Mouse (Mus musculus): ENCODE data around the gene Smdt1. TPM values are rescaled to one million over a fixed set of nuclear protein-coding genes. Genes with fewer than 3 reads are reported as not detected.
A peak's percentile ranks its signal among the peaks of the same experiment; 100 is the strongest.

Gene Smdt1
- total RNA-seq, 2 experiments from 2014 or later = 138 to 144 TPM

DNA sequence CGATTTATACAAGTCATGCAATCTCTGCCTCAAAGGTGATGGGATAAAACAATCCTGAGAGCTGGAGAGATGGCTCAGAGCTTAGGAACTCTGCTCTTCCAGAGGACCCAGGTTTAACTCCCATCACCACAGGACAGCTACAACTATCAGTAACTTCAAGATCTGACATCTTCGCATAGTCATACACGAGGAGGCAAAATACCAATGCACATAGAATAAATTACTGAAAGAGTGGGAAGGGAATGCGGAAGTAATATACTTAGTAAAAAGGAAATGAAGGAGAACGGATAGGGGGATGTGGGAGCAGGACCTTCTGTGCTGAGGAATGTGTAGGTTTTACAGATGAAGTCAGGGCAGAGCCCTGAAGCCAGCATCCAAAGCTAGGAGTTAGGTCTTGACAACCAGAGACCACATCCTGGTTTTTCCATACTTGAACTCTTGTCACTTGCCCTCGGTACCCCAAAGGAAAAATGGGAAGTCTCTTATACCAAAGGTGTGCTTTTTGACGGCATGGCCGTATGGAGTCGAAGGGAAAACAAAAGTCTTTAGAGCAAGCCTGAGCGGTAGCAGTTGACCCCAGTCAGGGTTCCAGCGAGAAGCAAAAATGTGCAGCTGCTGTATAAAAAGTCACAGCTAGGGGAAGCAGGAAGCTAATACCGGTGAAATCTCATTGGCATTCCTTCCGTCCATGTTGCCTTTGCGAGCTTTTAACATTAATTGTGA lies 8.0 kb downstream of the Smdt1 start:
- DNase-seq (ENCODE audit: low spot score in 2 of 2) = no peak
- peak; percentile 55 for TF ChIP-seq CTCF (conservative IDR thresholded peaks at IDR 0.05)
- peak overlapping the region; percentile 97 for H3K27ac ChIP-seq
- peak overlapping the region; percentile 92 for H3K4me3 ChIP-seq

DNA sequence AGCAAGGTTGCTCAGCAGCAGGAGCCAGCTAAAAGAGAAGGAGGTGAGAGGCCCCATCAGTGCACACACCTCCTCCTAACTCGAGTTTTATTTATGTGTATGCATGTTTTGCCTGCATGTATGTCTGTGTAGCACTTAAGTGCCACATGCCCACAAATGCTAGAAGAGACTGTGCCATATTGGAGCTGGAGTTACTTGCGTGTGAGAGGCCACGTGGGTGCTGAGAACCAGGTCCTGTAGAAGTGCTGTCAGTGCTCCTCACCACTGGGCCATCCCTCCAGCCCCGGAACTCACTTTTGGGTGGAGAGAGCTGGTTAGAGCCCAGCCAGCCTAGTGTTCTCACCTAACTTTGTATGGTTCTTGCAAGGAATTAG lies 8.5 kb downstream of the Smdt1 start:
- Histone ChIP-seq H3K4me3 (peak overlapping the region; percentile 92), H3K27ac (peak overlapping the region; percentile 97)
- TF ChIP-seq CTCF (conservative IDR thresholded peaks at IDR 0.05) = no peak
- no peak for DNase-seq (ENCODE audit: low spot score in 2 of 2)

DNA sequence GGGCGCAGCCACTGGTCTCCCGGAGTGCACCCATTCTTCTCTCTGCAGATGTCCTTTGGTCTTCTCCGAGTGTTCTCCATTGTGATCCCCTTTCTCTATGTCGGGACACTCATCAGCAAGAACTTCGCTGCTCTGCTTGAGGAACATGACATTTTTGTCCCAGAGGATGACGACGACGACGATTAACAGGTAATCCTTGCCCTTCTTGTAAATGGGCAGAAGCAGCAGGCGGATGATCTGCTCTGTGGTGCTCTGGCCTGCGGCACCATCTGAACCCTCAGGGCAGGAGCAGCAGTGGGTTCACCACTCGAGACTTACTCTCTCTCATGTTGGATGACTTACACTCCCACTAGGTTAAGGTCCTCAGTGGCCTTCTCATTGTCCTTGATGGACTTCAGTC lies 9.1 kb downstream of the Smdt1 start:
- Histone ChIP-seq H3K4me3 (no peak overlapping the region), H3K27ac (no peak overlapping the region)
- DNase-seq (ENCODE audit: low spot score in 2 of 2) = no peak
- TF ChIP-seq CTCF (conservative IDR thresholded peaks at IDR 0.05) = no peak

DNA sequence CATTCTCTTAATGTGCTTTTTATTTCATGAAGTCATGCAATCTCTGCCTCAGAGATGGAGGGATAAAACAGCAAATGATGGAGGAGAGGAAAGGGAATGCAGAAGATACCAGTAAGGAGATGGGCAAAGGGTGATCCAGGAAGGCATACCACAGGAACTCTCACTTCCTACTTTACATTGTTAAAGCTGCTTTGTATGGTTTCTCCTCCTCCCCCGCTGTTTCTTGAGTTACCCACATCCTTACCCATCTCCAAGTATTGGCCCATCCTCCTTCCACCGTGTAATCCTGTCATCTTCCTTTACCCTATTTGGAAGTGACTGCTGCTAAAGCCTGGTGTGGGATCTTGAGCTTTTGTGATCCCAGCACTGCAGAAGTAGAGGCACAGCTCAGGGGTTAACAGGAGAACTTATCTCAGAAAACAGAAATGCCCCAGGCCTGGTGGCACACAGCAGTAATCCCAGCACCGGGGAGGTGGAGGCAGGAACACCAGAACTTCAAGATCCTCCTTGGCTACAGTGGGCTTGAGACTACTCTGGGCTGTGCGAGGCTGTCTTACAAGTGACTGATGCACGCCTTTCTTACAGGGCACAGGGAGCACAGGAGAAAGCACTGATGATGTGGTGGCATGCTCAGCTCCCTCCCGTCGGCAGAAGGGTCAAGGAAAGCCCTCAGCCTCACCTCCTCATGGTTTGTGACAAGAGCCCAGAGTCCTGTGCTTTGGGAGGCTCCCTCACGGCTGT lies 9.7 kb downstream of the Smdt1 start:
- TF ChIP-seq CTCF (conservative IDR thresholded peaks at IDR 0.05) = no peak
- no peak overlapping the region for H3K4me3 ChIP-seq
- DNase-seq (ENCODE audit: low spot score in 2 of 2) = no peak
- H3K27ac ChIP-seq = no peak overlapping the region

DNA sequence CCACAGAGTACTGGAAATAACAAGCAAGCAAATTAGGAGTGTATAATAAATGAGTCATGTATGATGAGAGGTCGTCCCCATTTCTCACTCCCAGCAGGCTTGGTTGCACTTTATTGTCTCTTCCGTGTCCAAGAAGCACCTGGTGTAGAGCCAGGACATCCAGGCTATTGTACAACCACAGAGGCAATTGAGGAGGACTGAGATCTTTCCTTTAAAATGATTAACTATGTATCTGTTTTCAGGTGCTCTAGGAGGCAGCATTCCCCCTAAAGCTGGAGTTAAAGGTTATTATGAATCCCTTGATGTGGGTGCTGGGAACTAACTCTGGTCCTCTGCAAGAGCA lies 10.2 kb downstream of the Smdt1 start:
- H3K27ac ChIP-seq = no peak overlapping the region
- H3K4me3 ChIP-seq = no peak overlapping the region
- DNase-seq (ENCODE audit: low spot score in 2 of 2) = no peak
- TF ChIP-seq CTCF (conservative IDR thresholded peaks at IDR 0.05) = no peak

DNA sequence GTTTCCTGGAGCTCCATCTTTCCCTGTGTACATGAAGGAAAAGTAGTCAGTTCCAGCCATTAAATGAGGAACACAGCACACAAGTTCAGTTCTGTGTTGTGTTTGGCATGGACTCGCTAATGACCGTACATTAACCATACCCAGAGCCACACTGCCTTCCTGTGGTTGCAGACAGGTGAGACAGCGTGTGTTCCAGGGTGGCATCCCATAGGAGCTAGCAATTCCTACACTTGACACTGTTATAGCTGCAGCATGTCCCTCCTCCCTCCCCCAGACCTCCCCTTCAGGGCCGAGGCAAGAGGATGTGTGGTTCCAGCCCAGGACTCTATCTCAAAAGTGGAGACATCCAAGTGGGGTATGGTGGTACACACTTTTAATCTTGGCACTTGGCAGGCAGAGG lies 11.6 kb downstream of the Smdt1 start:
- DNase-seq (ENCODE audit: low spot score in 2 of 2) = no peak
- Histone ChIP-seq H3K4me3 (no peak overlapping the region), H3K27ac (no peak overlapping the region)
- TF ChIP-seq CTCF (conservative IDR thresholded peaks at IDR 0.05) = no peak

DNA sequence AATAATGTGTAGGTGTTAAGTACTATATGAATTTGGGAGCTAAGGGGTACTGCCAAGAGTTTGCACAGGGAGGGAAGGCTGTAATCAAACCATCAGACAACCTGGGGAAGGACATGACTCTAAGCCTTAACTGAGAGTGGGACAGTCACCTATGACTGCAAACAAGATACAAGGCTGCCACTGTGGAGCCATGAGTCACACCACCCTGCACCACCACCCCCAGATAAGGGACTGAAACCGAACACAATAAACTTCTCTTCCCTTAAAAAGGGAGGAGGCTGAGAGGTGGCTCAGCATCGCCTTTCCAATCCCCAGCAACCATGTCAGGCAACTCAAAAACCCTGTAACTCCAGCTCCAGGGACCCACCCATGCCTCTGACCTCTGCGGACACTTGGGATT lies 12.7 kb downstream of the Smdt1 start:
- Histone ChIP-seq H3K27ac (no peak overlapping the region), H3K4me3 (no peak overlapping the region)
- TF ChIP-seq CTCF (conservative IDR thresholded peaks at IDR 0.05) = no peak
- no peak for DNase-seq (ENCODE audit: low spot score in 2 of 2)

DNA sequence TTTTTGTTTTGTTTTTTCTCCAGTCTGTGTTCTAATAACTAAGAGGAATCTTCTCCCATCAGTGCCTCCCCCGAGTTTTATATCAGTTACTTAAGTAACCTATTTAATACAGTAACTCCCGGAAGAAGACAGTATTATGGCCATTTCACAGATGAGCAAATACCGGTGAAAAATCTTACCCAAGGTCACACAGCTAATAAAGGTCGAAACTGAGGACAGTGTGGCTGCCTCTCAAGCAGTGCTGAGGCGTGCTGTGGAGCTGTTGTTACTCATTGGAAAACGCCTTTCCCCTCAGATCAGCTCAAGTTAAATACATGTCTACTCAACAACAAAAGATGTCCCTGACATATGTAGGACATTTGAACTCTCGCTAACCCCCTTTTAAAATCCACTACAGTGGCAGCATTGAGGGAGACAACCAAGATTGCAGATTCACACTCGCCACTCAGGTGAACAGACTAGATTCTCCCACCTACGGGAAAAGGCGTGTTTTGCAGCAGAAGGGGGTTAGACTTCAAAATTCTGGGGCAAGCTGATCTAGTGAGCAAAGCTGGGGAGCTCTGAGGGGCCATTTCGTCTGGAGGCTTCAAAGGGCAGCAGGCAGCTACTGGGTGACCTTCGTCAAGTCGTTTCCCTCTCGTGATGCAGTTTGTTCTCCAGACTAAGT lies 14.5 kb downstream of the Smdt1 start:
- Histone ChIP-seq H3K4me3 (peak overlapping the region; percentile 88), H3K27ac (peak overlapping the region; percentile 99)
- no peak for DNase-seq (ENCODE audit: low spot score in 2 of 2)
- TF ChIP-seq CTCF (conservative IDR thresholded peaks at IDR 0.05) = no peak

DNA sequence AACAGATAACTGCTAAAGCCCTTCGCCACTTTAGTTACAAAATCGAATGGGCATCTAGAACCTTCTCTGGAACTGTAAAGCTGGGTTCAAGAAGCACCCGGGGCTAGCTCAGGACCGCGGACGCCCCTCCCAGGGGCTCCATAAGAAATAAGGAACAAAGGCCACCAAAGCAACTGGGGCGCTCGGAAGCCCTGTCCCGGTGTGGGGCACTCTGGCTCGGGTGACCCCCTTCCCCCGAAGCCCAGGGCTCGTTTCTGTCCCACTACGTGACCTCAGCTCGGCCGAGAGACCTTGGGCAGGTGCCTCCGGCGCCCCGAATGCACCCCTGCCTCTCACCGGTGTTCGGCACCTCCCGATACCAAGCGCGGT lies 15.0 kb downstream of the Smdt1 start:
- Histone ChIP-seq H3K27ac (peak overlapping the region; percentile 99), H3K4me3 (peak overlapping the region; percentile 88)
- no peak for DNase-seq (ENCODE audit: low spot score in 2 of 2)
- no peak for TF ChIP-seq CTCF (conservative IDR thresholded peaks at IDR 0.05)

DNA sequence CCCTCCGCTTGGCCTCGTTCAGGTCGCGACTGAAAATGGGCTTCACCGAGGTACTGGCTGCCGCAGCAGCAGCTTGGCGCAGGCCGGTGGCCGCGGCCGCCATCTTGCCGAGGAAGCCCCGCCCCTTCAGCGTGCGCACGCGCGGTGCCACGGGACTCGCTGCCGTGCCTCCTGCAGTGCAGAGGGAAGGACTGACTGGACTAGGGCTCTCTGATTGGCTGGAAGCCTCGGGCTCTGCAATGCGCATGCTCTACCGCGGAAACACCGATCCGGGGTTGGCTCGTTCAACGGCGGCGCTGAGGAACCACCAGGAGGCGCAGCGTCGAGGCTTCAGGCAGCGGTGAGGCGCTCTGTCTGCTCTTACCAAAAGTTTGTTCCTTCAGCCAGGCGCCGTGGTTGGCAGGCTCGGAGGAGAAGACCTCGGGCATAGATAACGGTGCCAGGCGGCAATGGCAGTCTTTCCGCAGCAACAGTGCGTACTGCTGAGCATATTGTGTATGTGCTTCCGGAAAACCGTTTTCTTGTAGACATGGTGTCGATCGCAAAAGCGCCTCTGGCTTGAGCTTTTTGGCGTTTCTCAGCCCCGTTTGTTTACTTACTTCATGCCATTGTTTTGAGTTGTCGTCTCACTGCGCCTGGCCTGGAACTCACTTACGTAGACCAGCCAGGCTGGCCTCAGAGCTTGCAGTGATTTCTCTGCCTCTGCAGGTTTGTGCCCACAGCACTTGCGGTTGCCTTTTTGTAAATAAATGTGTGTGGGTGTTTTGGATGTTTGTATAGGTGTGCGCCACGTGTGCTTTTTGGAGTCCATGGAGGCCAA lies 15.6 kb downstream of the Smdt1 start, which contains the start of gene Ndufa6:
TSS of gene Ndufa6 (minus strand) at position 197 of the 820 bp plus-strand sequence.
- peak; percentile 97 for TF ChIP-seq CTCF (conservative IDR thresholded peaks at IDR 0.05)
- peak; percentile 97 to 98 for DNase-seq (ENCODE audit: low spot score in 2 of 2)
- peak within 1 kb of the TSS; percentile 99 for H3K27ac ChIP-seq
- peak within 1 kb of the TSS; percentile 88 for H3K4me3 ChIP-seq

DNA sequence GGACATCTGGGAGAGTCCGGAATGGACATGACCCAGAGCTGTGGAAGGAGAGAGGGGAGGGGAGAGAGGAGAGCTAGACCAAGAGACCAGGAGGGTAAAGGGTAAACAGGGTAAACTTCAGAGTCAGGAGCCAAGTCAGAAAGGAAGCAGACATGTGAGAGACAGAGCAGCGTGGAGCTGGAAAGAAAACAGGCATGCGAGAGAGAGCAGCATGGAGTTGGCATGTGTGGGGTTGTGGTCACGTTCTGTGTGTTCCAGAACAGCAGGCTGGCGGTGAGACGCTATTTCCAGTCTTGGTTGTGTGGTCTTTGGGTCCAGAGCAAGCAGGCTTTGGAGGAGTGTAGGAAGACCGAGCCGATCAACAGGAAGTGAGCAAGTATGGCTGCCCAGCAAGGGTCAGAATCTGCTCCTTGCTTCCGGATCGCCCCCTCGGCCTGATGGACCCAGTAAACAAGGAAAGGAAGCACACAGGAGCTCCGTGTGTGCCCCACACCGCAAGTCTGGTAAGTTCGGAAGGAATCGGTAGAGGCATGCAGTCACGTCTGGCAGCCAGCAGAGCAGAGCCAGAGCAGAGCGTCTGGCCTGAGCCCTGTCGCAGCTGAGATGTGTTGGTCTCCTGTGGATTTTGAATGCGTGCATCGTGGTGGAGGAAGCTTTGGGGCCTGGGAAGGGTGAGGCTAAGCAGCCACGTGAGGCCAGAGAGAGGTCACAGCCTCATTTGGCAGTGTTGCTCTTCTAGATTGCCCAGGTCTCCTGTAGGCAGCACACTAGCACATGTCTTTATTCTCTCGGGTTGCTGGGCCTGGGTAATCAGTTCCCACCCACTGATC lies 19.9 kb downstream of the Smdt1 start:
- peak; percentile 8; the same call in 1 of the 2 replicates for TF ChIP-seq CTCF (conservative IDR thresholded peaks at IDR 0.05)
- Histone ChIP-seq H3K4me3 (no peak overlapping the region), H3K27ac (peak overlapping the region; percentile 70; the same call in 1 of the 2 replicates)
- DNase-seq (ENCODE audit: low spot score in 2 of 2) = no peak

DNA sequence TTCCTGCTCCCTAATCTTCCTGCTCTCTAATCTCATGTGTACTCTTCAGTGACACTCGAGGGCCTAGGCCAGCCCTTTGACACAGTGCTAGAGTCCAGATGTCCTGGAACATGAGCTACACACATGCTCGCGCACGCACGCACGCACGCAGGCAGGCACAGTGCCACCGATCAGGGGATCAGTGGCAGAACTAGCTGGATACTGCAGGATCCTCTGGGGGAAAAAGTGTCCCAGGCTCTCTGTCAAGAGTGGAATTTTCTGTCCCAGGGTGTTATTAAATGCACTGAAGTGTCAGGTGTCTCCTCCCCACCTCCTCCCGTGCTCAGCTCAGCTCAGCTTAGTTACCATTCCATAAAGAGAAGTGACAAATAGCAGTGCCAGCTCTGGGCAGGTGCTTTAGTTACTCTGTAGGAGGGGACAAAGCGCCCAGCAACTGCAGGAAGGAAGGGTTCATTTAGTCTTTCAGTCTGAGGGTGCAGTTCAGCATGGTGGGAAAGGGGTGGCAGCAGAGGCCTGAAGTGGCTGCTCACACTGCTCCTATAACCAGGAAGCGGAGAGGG lies 22.8 kb downstream of the Smdt1 start:
- no peak for DNase-seq (ENCODE audit: low spot score in 2 of 2)
- H3K27ac ChIP-seq = no peak overlapping the region
- no peak overlapping the region for H3K4me3 ChIP-seq
- TF ChIP-seq CTCF (conservative IDR thresholded peaks at IDR 0.05) = peak; percentile 66
